Mouse (Mus musculus) CH12.LX (cell line): ENCODE measurements at regions not wholly inside any gene's neighbourhood (a gene's known extent, or its start where the extent isn't known, plus 50 kb on each side); places are given as distances from the start of the nearest gene placed in this dataset.

Source experiments
- DNase-seq: peaks from one replicate; pipeline ENCODE4 v3.0.0-alpha.2; 2013; ENCODE audit errors: extremely low read depth
- H3K27ac ChIP-seq: 2 replicates; pipeline ENCODE4 v1.5.1; 2012; ENCODE audit warnings: low read depth, mild to moderate bottlenecking, control low read depth, moderate library complexity; ENCODE audit not compliant: insufficient read depth
- H3K27me3 ChIP-seq: replicated peaks from 2 replicates; pipeline ENCODE3; 2012; ENCODE audit warnings: inconsistent platforms
- H3K36me3 ChIP-seq, 2 experiments: replicated peaks in 1 of 2; 2 replicates each; pipeline versions ENCODE3 to v1.6.1; 2012; ENCODE audit warnings: inconsistent platforms in 1 of 2, low read length in 1 of 2, mild to moderate bottlenecking in 1 of 2, mixed read lengths in 1 of 2, moderate library complexity in 1 of 2; ENCODE audit not compliant: control insufficient read depth in 1 of 2, insufficient read depth in 1 of 2
- H3K4me1 ChIP-seq, 2 experiments: 2 replicates each; pipeline ENCODE4 v1.6.1; 2012; ENCODE audit warnings: inconsistent platforms in 1 of 2, moderate library complexity in 1 of 2; ENCODE audit not compliant: insufficient read depth in 2 of 2, control insufficient read depth in 1 of 2
- H3K4me2 ChIP-seq: 2 replicates; pipeline ENCODE4 v1.6.1; 2012; ENCODE audit warnings: low read depth, mild to moderate bottlenecking, control low read depth; ENCODE audit not compliant: poor library complexity, insufficient read depth, severe bottlenecking
- H3K4me3 ChIP-seq, 3 experiments: fragments of 150-350 bp in 1 of 3; sonication (generic) in 1 of 3; replicated peaks in 1 of 3; 2 replicates each; pipeline versions ENCODE3 to v1.5.1; 2011 to 2012; ENCODE audit warnings: low read depth in 2 of 3, low read length in 2 of 3, mild to moderate bottlenecking in 2 of 3, moderate library complexity in 2 of 3, control low read depth in 1 of 3, improper control_type of control experiment in 1 of 3, inconsistent platforms in 1 of 3, mixed read lengths in 1 of 3; ENCODE audit not compliant: poor library complexity in 1 of 3
- H3K79me2 ChIP-seq: replicated peaks from 2 replicates; pipeline ENCODE4 v1.6.1; 2012; ENCODE audit warnings: mild to moderate bottlenecking, moderate library complexity; ENCODE audit not compliant: control insufficient read depth, poor library complexity, insufficient read depth, severe bottlenecking; ENCODE audit errors: extremely low read depth
- H3K9ac ChIP-seq: 2 replicates; pipeline ENCODE4 v1.6.1; 2012; ENCODE audit warnings: low read depth, mild to moderate bottlenecking, control low read depth, moderate library complexity; ENCODE audit not compliant: insufficient read depth
- H3K9me3 ChIP-seq: replicated peaks from 2 replicates; pipeline ENCODE3; 2012; ENCODE audit warnings: low read length, inconsistent platforms, mixed read lengths
- BHLHE40 ChIP-seq: IDR thresholded peaks from 2 replicates; pipeline ENCODE4 v1.6.1; 2011; ENCODE audit warnings: mild to moderate bottlenecking, low read depth, low read length, improper control_type of control experiment
- CHD1 ChIP-seq: IDR thresholded peaks from 2 replicates; pipeline ENCODE4 v1.6.1; 2012; ENCODE audit warnings: low read depth, low read length, improper control_type of control experiment, inconsistent platforms
- CTCF ChIP-seq, 2 experiments: IDR thresholded peaks in 1 of 2; conservative IDR thresholded peaks in 1 of 2; 2 replicates each; pipeline ENCODE4 v1.5.1; 2011 to 2012; ENCODE audit warnings: low read depth in 2 of 2, low read length in 2 of 2, improper control_type of control experiment in 1 of 2, inconsistent platforms in 1 of 2, mild to moderate bottlenecking in 1 of 2, moderate library complexity in 1 of 2
- E2F4 ChIP-seq: IDR thresholded peaks from 2 replicates; pipeline ENCODE4 v1.6.1; 2011; ENCODE audit warnings: low read depth, low read length, improper control_type of control experiment; ENCODE audit not compliant: insufficient replicate concordance
- ETS1 ChIP-seq: conservative IDR thresholded peaks from 2 replicates; pipeline ENCODE4 v1.6.1; 2012; ENCODE audit warnings: low read depth, mild to moderate bottlenecking, inconsistent platforms, low read length, improper control_type of control experiment, moderate library complexity
- GABPA ChIP-seq: IDR thresholded peaks from 2 replicates; pipeline ENCODE4 v1.6.1; 2012; ENCODE audit warnings: low read depth, low read length, improper control_type of control experiment, inconsistent platforms; ENCODE audit not compliant: insufficient replicate concordance
- JUND ChIP-seq: conservative IDR thresholded peaks from 2 replicates; pipeline ENCODE4 v1.6.1; 2011; ENCODE audit warnings: low read depth, low read length, improper control_type of control experiment
- MAX ChIP-seq: IDR thresholded peaks from 2 replicates; pipeline ENCODE4 v1.6.1; 2011; ENCODE audit warnings: low read length, improper control_type of control experiment
- MAZ ChIP-seq: IDR thresholded peaks from 2 replicates; pipeline ENCODE4 v1.6.1; 2012; ENCODE audit warnings: low read depth, mild to moderate bottlenecking, inconsistent platforms, low read length, improper control_type of control experiment, moderate library complexity
- MEF2A ChIP-seq: IDR thresholded peaks from 2 replicates; pipeline ENCODE4 v1.6.1; 2014; ENCODE audit warnings: low read depth, mild to moderate bottlenecking, inconsistent platforms, low read length, improper control_type of control experiment, borderline replicate concordance
- NELFE ChIP-seq: IDR thresholded peaks from 2 replicates; pipeline ENCODE4 v1.6.1; 2011; ENCODE audit warnings: low read depth, low read length, improper control_type of control experiment
- POLR2A ChIP-seq: IDR thresholded peaks from 2 replicates; pipeline ENCODE4 v1.6.1; 2011; ENCODE audit warnings: low read depth, mild to moderate bottlenecking, improper control_type of control experiment, low read length
- POLR2AphosphoS2 ChIP-seq: IDR thresholded peaks from 2 replicates; pipeline ENCODE4 v1.6.1; 2011; ENCODE audit warnings: low read depth, low read length, improper control_type of control experiment
- RAD21 ChIP-seq: IDR thresholded peaks from 2 replicates; pipeline ENCODE4 v1.6.1; 2011; ENCODE audit warnings: low read depth, mild to moderate bottlenecking, low read length, improper control_type of control experiment, moderate library complexity
- TCF12 ChIP-seq: IDR thresholded peaks from 2 replicates; pipeline ENCODE4 v1.6.1; 2014; ENCODE audit warnings: low read depth, mild to moderate bottlenecking, inconsistent platforms, low read length, improper control_type of control experiment
- USF1 ChIP-seq: IDR thresholded peaks from 2 replicates; pipeline ENCODE4 v1.6.1; 2014; ENCODE audit warnings: low read depth, mild to moderate bottlenecking, inconsistent platforms, low read length, improper control_type of control experiment
- USF2 ChIP-seq: conservative IDR thresholded peaks from 2 replicates; pipeline ENCODE4 v1.6.1; 2011; ENCODE audit warnings: low read depth, low read length, improper control_type of control experiment
- ZNF384 ChIP-seq: IDR thresholded peaks from 2 replicates; pipeline ENCODE4 v1.6.1; 2012; ENCODE audit warnings: low read depth, low read length, improper control_type of control experiment, inconsistent platforms
- dilution Hi-C: fragments of 300-500 bp; cut with MboI; formaldehyde crosslinking; loops from 2 replicates; pipeline ENCODE4 v1.14.3; 2020; ENCODE audit warnings: low sequenced_read_pairs; ENCODE audit not compliant: extremely low pct_unique_long_range_greater_than_20kb, extremely low pct_ligation_motif_present
- in situ Hi-C: fragments of 300-500 bp; cut with MboI; formaldehyde crosslinking; loops from 3 replicates; pipeline ENCODE4 v1.14.3; 2019; ENCODE audit warnings: low sequenced_read_pairs, low pct_ligation_motif_present, low pct_unique_long_range_greater_than_20kb, mixed read lengths

DNA sequence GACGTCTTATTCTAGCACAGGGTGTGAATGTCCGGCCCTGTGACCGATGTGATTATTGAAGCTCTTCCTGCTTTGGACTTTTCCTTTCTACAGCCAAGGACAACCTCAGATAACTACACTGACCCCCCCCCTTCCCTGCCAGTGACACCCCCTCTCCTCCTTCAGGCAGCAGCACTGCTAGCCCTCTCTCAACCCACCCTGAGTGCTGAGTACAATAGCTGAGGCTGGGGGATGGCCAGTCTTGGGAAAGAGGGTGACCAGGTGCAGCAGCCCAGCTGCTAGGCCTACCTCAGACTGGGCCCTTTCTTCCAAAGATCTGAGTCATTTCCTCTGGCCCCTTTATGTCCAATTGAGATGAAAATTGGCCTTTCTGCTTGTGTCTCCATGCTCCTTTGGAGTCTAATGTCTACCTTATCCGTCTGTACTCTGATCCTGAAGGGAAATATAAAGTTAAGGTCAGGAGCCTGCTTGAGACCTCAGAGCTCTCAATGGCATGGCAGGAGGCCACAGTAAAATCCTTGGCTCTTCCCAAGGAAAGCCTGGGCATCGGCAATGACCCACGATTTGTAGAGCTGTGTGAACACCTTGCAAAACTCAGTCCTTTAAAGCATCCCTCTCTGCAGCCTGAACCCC is 73.7 kb downstream of the Barhl2 start:
- dilution Hi-C loops, result no loop called here

DNA sequence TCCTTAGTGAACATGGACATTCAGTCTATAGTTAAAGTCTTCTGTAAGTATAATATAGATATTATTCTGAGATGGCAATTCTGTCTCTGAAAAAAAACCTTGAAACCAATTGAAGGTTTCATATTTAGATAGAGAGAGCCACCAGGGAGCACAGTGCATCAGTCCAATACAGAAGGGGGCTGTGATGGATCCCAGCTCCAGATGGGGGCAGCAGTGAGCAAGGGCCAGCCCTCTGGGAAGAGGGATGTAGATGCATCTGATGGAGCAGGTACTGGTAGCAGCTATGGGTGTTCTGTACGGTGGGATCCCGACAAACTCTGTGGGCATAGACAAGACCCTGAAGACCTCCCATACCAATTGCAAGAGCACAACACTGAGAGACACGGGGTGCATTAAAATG is 76.0 kb downstream of the Barhl2 start:
- in situ Hi-C loops, result no loop called here
- Histone ChIP-seq H3K27me3 (no peaks in the 10 kb centered on the region), H3K4me2 (no peak overlapping the region), H3K4me3 (no peak overlapping the region), H3K36me3 (no peaks in the 10 kb centered on the region), H3K9me3 (no peaks in the 10 kb centered on the region), H3K4me1 (no peaks in the 10 kb centered on the region), H3K27ac (no peak overlapping the region), H3K79me2 (no peaks in the 10 kb centered on the region), H3K9ac (no peak overlapping the region)
- peak; percentile 36 to 60 for TF ChIP-seq CTCF (conservative IDR thresholded peaks at IDR 0.05 in 1 of 2, IDR thresholded peaks at IDR 0.05 in 1 of 2; ENCODE audit: low read depth in 2 of 2, low read length in 2 of 2)
- peak; percentile 4 for TF ChIP-seq RAD21
- TF ChIP-seq MEF2A, result no peak
- DNase-seq, result peak; percentile 14
- dilution Hi-C loops, result no loop called here

More for the DNA sequence above, 73.7 kb downstream of the Barhl2 start:
- no peak overlapping the region for H3K9ac ChIP-seq
- in situ Hi-C loops, result no loop called here
- no peaks in the 10 kb centered on the region for H3K9me3 ChIP-seq
- H3K79me2 ChIP-seq, result no peaks in the 10 kb centered on the region
- H3K4me2 ChIP-seq, result no peak overlapping the region
- H3K27me3 ChIP-seq, result no peaks in the 10 kb centered on the region
- TF ChIP-seq TCF12 (no peak), E2F4 (no peak), MAX (no peak), BHLHE40 (no peak), RAD21 (no peak), POLR2A (no peak), MAZ (no peak), NELFE (no peak), USF1 (no peak), POLR2AphosphoS2 (no peak), JUND (no peak), ETS1 (no peak), GABPA (no peak), CHD1 (no peak), ZNF384 (no peak), USF2 (no peak)
- H3K27ac ChIP-seq, result no peak overlapping the region
- H3K36me3 ChIP-seq, result no peaks in the 10 kb centered on the region
- H3K4me3 ChIP-seq, result no peak overlapping the region
- no peak for DNase-seq
- no peaks in the 10 kb centered on the region for H3K4me1 ChIP-seq
